In genomic region chr16:94209626-94210025, GRCm38 (mm10) we compare ENCODE assay signal across 9 mouse cellular contexts.
DNase-seq lines count a peak whose midpoint lies in the region; ATAC-seq lines count a peak whose summit lies in the region.
"Had no signal": no experiment of that assay in that cellular context is flagged by ENCODE, and none has a peak within 500 bp of the region (broad histone marks: within the 10 kb centered on the region; RNA-seq: fewer than 3 reads in every experiment).

No protein-coding gene starts in this region.

- H3K4me1 ChIP-seq in forebrain, embryonic 16.5 days (replicated peaks; ENCODE audit: control insufficient read depth, insufficient read depth, low read length): no peaks in the 10 kb centered on the region
- no peaks in the 10 kb centered on the region for H3K4me1 ChIP-seq in forebrain, embryonic 11.5 days (replicated peaks; ENCODE audit: control insufficient read depth, insufficient read depth, low read length)
- H3K4me1 ChIP-seq in hindbrain, embryonic 13.5 days (replicated peaks): peaks cover 5% of the 10 kb centered on the region; the same call in 1 of the 2 replicates

- H3K4me3 ChIP-seq in forebrain, embryonic 16.5 days (replicated peaks; ENCODE audit: low read length): no peak overlapping the region
- no peak overlapping the region for H3K4me3 ChIP-seq in forebrain, embryonic 11.5 days (ENCODE audit: low read depth, low read length)
- no peak overlapping the region for H3K4me3 ChIP-seq in hindbrain, embryonic 13.5 days
- H3K4me3 ChIP-seq: liver, embryonic 13.5 days had no signal

- H3K27ac ChIP-seq in forebrain, embryonic 16.5 days (ENCODE audit: low read length): no peak overlapping the region
- no peak overlapping the region for H3K27ac ChIP-seq in forebrain, embryonic 11.5 days (ENCODE audit: low read depth, low read length)
- H3K27ac ChIP-seq in hindbrain, embryonic 13.5 days: no peak overlapping the region
- H3K27ac ChIP-seq: liver, embryonic 13.5 days had no signal

- no peaks in the 10 kb centered on the region for H3K9me3 ChIP-seq in forebrain, embryonic 16.5 days (ENCODE audit: control insufficient read depth, low read length)
- no peaks in the 10 kb centered on the region for H3K9me3 ChIP-seq in forebrain, embryonic 11.5 days (ENCODE audit: control insufficient read depth, low read length)
- 0 out of 2 replicates have a peak, but pooled peaks cover 10% of the 10 kb centered on the region for H3K9me3 ChIP-seq in hindbrain, embryonic 13.5 days
- H3K9me3 ChIP-seq: liver, embryonic 13.5 days had no signal

- intact Hi-C loops in left cerebral cortex, postnatal 25 days (cut with DNase I): loop anchor here (5.0 kb wide), 2 partner anchors 43 to 103 kb away; partner anchors contain the start of gene Hlcs

- no peak for DNase-seq in forebrain, embryonic 11.5 days (ENCODE audit: low spot score)
- peak; percentile 71 for DNase-seq in 3T3-L1 (ENCODE audit: low read depth, low spot score)
- DNase-seq in frontal cortex, adult 2 months (ENCODE audit: extremely low spot score in 1 of 2, low spot score in 1 of 2): peak; percentile 63 to 75
- DNase-seq in left cerebral cortex, postnatal 25 days (ENCODE audit: low spot score in 2 of 2): peak; percentile 56 to 92
- DNase-seq in B cell, adult 2 months: no peak
- DNase-seq in lung, postnatal 4 days: no peak
- DNase-seq: liver, embryonic 13.5 days had no signal

- peak; percentile 52; the same call in 1 of the 2 replicates for ATAC-seq in forebrain, embryonic 16.5 days
- no peak for ATAC-seq in forebrain, embryonic 11.5 days (replicated peaks; ENCODE audit: low FRiP score)
- no peak for ATAC-seq in hindbrain, embryonic 13.5 days (ENCODE audit: low FRiP score)

- no peak overlapping the region for H3K4me2 ChIP-seq in forebrain, embryonic 16.5 days (ENCODE audit: low read length)
- no peak overlapping the region for H3K4me2 ChIP-seq in forebrain, embryonic 11.5 days (ENCODE audit: low read depth, low read length, severe bottlenecking)
- no peak overlapping the region for H3K4me2 ChIP-seq in hindbrain, embryonic 13.5 days
- H3K4me2 ChIP-seq: liver, embryonic 13.5 days had no signal

- 71% methylated on average over 3 of the region's 3 CpGs for WGBS in forebrain, embryonic 16.5 days
- WGBS in forebrain, embryonic 11.5 days: 81% methylated on average over 3 of the region's 3 CpGs
- 69% methylated on average over 3 of the region's 3 CpGs for WGBS in hindbrain, embryonic 13.5 days

- no peaks in the 10 kb centered on the region for H3K36me3 ChIP-seq in forebrain, embryonic 16.5 days (ENCODE audit: control insufficient read depth, insufficient read depth)
- H3K36me3 ChIP-seq in forebrain, embryonic 11.5 days (ENCODE audit: control insufficient read depth, insufficient read depth, low read length): no peaks in the 10 kb centered on the region
- no peaks in the 10 kb centered on the region for H3K36me3 ChIP-seq in hindbrain, embryonic 13.5 days
- H3K36me3 ChIP-seq: liver, embryonic 13.5 days had no signal

- no peak overlapping the region for H3K9ac ChIP-seq in forebrain, embryonic 16.5 days (replicated peaks; ENCODE audit: low read depth, low read length)
- no peak overlapping the region for H3K9ac ChIP-seq in forebrain, embryonic 11.5 days (ENCODE audit: low read length)
- no peak overlapping the region for H3K9ac ChIP-seq in hindbrain, embryonic 13.5 days
- H3K9ac ChIP-seq: liver, embryonic 13.5 days had no signal

- H3K27me3 ChIP-seq in forebrain, embryonic 16.5 days (replicated peaks; ENCODE audit: control insufficient read depth, insufficient read depth, low read length): no peaks in the 10 kb centered on the region
- no peaks in the 10 kb centered on the region for H3K27me3 ChIP-seq in forebrain, embryonic 11.5 days (ENCODE audit: control insufficient read depth, insufficient read depth, low read length)
- H3K27me3 ChIP-seq in hindbrain, embryonic 13.5 days: peaks cover 13% of the 10 kb centered on the region
- H3K27me3 ChIP-seq: liver, embryonic 13.5 days had no signal

Comparison
In these comparisons a context has a peak if more than half of its experiments do, and no peak if none do; other contexts are left out.
1. DNase-seq: peak in 3T3-L1 (single experiment), frontal cortex, adult 2 months (2 of 2) and left cerebral cortex, postnatal 25 days (2 of 2); none in forebrain, embryonic 11.5 days (single experiment), B cell, adult 2 months (0 of 2) and lung, postnatal 4 days (0 of 2).